Mouse (Mus musculus): ENCODE measurements at regions not wholly inside any gene's neighbourhood (a gene's known extent, or its start where the extent isn't known, plus 50 kb on each side); places are given as distances from the start of the nearest gene placed in this dataset.
"Not testable (repeated sequence)": the region's sequence is repeated elsewhere in the genome, so short reads cannot be mapped to it uniquely, and the experiment has no call there.

DNA sequence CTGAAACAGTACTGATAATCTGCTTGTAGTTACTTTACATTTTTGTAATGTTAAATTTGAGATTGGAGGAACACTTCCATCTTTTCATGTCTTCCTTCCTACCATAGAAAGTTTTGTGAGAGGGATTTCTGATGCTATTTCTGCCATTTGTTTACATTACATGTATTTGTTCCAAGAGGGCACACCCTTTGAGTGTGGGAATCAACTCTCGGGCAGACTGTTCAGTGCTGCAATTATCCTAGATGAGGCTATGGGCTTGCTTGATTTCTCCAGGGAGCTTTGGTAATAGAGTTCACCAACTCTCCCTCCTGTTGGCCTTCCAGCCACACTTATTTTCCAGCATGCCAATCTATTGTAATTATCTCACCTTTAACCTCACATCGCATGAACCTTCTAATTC is 52.4 kb downstream of the Gm13691 start:
- no peak for DNase-seq (ENCODE audit: low spot score in 2 of 2)

DNA sequence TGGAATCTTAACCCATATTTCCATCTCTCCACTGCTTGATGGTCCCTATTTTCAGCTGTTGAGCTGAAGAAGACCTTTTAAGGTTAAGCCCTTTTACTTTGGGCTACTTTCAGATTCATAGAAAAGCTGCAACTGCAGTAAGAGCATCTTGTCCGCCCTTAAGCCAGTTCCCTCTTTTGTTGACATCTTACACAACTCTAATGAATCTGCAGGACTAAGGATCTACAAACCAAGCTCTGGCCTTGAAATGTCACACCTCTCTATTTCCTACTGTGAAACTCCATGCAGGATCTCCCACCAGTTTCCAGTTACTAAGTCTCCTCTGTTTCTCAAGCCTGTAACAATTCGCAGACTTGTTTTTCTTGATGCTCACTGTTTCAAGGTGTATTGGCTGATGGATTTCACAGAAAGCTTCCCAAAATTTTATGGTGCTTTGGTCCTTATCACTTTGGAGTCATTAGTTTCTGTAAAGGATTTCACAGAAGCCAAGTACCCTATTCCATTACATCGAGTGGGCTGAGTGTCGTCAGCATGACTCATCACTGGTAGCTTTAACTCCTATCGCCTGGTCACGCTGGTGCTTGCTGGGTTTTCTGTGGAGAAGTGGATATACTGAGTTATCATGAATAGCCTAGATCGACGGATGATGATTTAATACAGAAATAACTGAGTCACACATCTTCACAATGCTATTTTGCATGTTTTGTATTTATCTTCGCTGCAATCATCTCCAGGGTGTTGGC is 58.2 kb downstream of the Gm13691 start:
- DNase-seq (ENCODE audit: low spot score in 2 of 2): no peak

DNA sequence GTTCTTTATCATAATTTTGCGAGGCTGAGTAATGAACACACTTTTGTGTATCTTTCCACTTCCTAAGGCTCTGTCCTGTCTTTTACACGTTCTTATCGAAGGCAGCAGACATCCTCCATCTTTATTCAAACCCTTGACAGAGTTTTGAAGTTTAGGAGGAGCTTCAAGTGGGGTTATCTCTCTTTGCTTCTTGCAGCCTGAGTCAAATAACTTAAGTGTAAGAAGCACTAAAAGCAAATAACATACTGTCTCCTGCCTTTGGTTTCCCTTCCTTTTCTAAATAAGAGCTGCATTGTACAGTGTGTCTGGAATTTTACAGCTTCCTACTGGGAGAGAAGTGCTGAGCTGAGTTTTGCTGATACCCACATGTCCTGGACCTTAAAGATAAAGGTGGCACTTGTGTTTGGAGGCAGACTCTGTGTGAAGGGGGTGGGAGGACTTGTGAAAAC is 61.6 kb downstream of the Gm13691 start:
- DNase-seq (ENCODE audit: low spot score in 2 of 2): no peak

GRCm38 (mm10) chr2:84059246-84059645 is 68.9 kb downstream of the Gm13691 start:
- peak in 1 of 2 experiments; percentile 20 for DNase-seq (ENCODE audit: low spot score in 2 of 2)

DNA sequence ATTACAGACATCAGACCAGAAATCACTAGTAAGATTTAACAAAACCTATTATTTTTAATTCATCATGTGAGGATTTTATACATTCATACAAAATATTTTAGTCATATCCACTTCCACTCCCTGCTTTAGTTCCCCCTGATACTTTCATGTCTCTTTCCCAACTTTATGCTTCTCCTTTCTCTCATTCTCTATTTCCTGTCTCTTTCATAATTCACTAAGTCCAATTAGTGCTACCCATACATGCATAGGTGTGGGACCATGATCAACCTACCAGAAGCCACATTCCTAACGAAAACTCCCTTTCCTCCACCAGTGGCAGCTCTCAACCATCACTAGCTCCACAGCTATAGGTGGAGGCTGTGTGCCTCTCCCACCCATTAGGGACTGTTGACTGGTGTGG is 70.9 kb downstream of the Gm13691 start:
- no peak for DNase-seq (ENCODE audit: low spot score in 2 of 2)

- no peak for DNase-seq (ENCODE audit: low spot score in 2 of 2)
Observed at GRCm38 (mm10) chr2:84064371-84064770, 74.0 kb downstream of the Gm13691 start.

DNA sequence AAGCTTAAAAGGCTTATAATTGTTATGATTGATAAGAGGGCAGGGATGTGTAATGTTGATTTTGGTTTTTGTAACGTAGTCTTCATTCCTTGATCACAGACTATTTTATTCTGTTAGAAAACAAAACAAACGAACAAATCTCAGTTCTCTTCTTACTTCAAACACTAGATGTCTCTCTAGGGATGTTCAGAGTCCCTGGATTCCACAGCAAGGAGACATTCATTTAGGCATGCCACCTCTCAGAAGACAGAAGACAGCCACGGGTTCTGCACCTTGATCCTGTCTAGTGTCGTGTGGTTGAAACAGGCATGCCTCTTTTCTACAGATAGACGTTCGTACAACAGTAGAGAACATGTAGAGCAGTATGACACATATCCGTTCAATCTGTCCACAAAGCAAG is 74.7 kb downstream of the Gm13691 start:
- no peak for DNase-seq (ENCODE audit: low spot score in 2 of 2)

DNA sequence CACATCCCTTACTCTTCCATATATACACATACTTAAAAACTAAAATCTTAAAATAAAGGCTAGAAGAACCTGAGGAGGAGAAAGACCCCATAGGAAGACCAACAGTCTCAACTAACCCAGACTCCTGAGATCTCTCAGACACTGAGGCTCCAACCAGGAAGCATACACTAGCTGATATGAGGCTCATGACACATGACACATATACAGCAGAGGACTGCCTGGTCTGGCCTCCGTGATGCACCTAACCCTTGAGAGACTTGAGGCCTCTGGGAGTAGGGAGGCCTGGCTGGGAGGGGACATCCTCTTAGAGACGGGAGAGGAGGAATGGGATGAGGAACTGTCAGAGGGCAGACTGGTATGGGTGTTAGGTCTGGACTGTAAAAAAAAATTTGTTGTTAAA is 75.4 kb downstream of the Gm13691 start:
- no peak for DNase-seq (ENCODE audit: low spot score in 2 of 2)

DNA sequence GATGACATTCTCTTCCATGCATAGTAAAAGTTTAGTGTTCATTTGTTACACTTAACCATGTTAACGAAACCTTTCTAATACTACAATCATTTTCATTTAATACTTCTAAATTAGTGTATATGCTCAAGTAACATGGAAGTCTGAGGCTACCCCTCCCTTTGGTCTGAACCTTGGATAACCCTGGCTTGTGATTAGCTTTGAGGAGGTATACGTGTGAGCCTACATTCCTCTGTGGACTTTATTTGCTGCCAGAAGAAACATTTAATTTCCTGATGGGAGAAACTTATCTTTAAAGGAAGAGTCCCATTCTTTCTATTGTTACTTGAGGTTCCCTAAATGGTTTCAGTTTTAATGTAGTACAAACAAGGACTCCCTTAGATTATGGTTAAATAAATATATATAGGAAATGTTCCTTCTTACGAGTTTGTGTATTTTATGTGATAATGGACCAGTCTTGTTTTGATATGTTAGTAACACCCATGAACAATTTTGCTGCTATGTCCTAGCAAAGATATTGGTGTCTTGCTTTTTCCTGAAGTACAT is 75.9 kb downstream of the Gm13691 start:
- DNase-seq (ENCODE audit: low spot score in 2 of 2): no peak

DNA sequence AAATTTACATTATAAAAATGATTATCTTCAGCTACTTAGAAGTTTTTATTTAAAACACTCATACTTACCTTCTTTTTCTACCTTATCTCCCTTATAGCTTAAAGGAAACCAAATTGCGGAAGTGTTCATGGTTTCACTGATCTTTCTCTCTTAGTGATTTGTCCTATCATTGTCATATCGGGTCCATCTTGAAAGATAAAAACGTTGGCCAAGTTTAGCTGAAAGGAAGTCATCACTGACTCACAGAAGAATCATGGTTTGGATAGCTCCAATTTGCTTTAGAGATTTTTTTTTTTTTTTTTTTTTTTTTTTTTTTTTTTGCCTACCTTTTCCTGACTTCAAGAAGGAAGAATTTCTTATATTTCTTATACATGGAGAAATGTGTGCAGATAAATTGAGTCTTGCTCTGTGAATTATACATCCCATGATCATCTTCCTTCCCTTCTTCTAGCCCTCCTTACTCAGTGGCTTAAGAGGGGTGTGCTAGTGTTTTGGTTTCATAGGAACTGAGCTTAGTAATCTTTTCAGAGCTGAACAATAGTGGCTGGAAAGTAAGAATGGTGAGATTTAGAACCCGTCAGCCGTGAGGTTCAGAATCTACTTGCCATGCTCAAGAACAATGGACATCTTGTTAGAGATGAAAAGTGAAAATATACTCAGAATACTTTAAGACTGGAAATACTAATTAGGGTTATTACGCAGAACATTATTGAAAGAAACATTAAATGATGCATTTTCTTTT is 76.6 kb downstream of the Gm13691 start:
- DNase-seq (ENCODE audit: low spot score in 2 of 2): no peak

DNA sequence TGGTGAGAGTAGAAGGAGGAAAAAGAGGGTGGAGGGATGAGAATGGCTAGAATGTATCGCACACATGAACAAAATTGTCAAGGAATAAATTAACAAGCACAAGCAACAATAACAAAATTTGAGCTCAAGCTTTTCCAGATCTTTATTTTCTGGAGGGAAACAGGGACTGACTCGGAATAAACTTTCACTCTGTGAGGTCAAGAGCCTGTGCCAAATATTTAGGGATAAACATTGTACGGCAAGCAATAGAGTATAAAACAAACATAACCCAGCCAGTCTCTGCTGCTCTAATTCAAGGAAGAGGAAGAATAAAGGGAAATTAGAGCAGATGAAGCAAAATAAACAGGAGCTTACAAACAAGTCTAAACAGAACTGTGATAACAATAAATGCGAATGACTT is 78.3 kb downstream of the Gm13691 start:
- no peak for DNase-seq (ENCODE audit: low spot score in 2 of 2)

DNA sequence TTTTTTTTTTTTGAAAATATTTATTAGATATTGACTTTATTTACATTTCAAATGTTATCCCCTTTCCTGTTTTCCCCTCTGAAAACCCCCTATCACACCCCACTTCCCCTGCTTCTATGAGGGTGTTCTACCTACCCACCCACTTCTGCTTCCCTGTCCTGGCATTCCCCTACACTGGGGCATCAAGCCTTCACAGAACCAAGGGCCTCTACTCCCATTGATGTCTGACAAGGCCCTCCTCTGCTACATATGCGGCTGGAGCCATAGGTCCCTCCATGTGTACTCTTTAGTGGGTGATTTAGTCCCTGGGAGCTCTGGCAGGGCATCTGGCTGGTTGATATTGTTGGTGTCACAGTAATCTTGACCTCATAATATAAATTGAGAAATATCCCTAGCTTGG is 79.1 kb downstream of the Gm13691 start:
- DNase-seq (ENCODE audit: low spot score in 2 of 2): not testable (repeated sequence)

DNA sequence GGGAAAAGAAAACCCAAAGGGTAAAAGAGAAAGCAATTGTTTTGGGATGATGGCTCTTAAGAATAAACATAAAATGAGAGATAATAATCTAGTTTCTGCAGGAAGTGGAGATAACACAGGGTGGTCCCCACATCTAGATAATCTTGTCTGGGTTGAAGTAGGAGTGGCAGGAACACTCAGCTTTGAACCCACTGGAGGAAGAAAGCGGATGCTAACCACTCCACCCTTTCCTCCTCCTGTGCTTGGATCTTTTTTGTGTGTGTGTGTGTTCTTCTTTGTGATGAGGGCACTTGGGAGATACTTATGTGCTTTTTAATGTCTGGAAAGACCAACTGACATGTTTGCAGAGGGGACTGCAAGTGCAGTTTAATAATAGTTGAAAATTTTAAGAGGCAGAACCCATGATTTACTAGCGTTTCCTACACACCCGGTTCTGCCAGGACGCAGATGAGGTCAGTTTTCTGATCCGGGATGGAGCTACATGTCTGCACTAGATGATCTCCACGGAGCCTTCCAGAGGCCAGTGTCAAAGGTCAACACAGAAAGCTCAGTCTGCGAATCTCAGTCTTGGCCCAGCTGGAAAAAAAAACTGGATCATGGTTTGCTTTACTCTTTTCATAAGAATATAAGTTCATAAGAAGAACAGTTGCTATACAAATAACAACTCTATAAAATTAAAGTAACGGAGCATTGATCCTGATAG is 82.7 kb downstream of the Gm13691 start:
- DNase-seq (ENCODE audit: low spot score in 2 of 2): no peak

DNA sequence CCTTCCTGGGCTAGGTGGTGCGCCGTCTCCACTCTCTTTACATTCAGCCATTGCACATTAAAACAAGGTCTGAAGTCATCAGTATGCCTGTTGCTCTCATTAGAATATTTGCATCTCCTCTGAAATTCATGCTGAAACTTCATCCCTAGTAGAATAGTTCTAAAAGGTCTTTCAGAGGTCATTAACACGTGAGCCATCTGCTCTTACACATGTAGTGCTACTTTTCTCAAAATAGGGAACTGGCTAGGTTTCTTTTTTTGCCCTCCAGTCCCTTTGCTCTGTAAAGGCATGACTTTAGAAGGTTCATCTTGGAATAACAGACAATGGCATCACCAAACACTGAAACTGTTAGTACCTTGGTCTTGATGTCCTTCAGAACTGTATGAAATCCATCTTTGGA is 85.6 kb downstream of the Gm13691 start:
- no peak for DNase-seq (ENCODE audit: low spot score in 2 of 2)

GRCm38 (mm10) chr2:84079284-84079683 is 88.9 kb downstream of the Gm13691 start:
- DNase-seq (ENCODE audit: low spot score in 2 of 2): no peak

DNA sequence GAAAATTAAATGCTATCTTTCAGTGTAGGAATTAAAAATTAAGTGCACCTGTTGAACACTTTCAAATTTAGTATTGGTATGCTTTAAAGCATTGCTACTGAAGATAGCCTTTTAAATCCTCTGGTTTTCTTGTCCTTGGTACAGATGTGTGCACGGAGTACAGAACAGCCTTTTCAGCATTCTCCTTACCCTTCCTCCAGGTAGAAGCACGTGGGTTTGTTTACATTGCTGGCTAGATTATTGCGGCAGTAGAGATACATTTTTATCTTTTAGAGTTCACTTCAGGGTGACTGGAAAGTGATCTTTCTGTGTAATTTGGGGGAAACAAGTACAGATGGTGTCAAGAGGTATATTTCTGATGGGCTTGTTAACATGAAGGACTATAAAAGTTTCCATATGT is 89.9 kb downstream of the Gm13691 start:
- no peak for DNase-seq (ENCODE audit: low spot score in 2 of 2)

DNA sequence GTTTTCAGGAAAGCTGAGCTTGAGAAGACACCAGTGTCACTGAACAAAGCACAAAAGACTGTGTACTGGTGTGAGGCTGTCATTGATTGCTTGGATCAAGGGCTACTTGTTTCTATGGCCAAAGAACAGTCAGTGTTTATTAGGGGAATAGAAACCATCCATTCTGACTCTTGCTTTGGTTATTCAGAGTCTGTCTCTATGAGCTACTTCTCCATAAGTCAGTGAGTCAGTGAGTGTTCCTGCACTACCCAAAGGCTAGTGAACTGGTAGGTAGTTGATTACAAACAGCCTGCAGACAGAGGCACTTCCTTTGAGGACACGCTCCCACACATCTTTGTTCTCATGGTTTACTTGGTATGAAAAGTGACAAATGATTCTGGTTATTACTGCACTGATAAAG is 104.4 kb downstream of the Gm13691 start:
- DNase-seq (ENCODE audit: low spot score in 2 of 2): no peak

GRCm38 (mm10) chr2:84098746-84099145 is 108.4 kb downstream of the Gm13691 start:
- no peak for DNase-seq (ENCODE audit: low spot score in 2 of 2)

- DNase-seq (ENCODE audit: low spot score in 2 of 2): no peak
Observed at GRCm38 (mm10) chr2:84113562-84113961, 123.2 kb downstream of the Gm13691 start.

DNA sequence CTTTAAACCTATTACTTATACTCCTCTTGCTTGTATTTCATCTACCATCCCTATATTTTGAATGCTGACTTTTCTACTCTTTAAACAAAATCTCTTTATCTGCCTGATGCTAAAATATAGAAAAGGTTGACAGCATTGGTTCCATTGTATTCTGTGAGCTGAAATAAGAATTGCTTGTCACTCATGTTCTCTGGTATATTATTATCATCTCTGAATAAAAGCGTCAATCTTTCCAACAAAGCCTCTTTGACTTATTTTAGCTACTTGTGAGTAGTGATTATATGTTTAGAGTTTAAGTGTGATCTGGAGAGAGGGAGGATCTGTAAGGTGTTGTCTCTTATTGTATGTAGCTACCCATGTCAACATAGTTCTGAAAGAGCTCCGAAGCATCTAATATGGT is 129.5 kb downstream of the Gm13691 start:
- no peak for DNase-seq (ENCODE audit: low spot score in 2 of 2)

- DNase-seq (ENCODE audit: low spot score in 2 of 2): no peak
Observed at GRCm38 (mm10) chr2:84127586-84127985, 137.2 kb downstream of the Gm13691 start.

GRCm38 (mm10) chr2:84161742-84162141 is 171.4 kb downstream of the Gm13691 start:
- no peak for DNase-seq (ENCODE audit: low spot score in 2 of 2)

Measured in urinary bladder, postnatal 36 days (tissue).